18 mouse cellular contexts compared by ENCODE assay signal in the genomic region with DNA sequence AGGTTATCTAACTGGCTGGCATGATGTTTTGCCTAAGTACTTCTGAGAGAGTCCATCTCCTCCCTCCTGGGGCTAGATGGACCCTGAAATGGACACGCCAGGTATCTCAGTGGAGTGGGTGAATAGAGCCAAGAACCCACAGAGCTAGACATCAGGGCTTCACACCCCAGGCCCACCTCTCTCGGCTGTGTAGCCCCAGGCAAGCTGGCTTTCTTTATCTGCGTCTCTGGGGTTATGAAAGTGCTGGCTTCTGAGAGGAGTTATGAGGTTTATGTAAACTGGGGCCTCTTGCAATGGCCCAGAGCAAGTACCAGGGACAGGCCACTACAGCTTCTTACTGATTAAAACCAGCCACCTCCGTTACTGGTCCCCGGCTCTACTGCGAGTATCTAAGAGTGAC. TPM values are rescaled to one million over a fixed set of nuclear protein-coding genes. Genes with fewer than 3 reads are reported as not detected.
A peak's percentile ranks its signal among the peaks of the same experiment; 100 is the strongest.
DNase-seq lines count a peak whose midpoint lies in the region; ATAC-seq and TF ChIP-seq lines count a peak whose summit lies in the region.
"Had no signal": no experiment of that assay in that cellular context is flagged by ENCODE, and none has a peak within 500 bp of the region (broad histone marks: within the 10 kb centered on the region; RNA-seq: fewer than 3 reads in every experiment).

No protein-coding gene starts in this region.

- 72% methylated on average over 6 of the region's 6 CpGs for WGBS in heart, embryonic 10.5 days
- 70% methylated on average over 6 of the region's 6 CpGs for WGBS in liver, embryonic 12.5 days (ENCODE audit: insufficient replicate concordance)
- 69% methylated on average over 6 of the region's 6 CpGs for WGBS in liver, postnatal 0 days (ENCODE audit: insufficient replicate concordance)
- 29% methylated on average over 6 of the region's 6 CpGs for WGBS in limb, embryonic 13.5 days

- no peaks in the 10 kb centered on the region for H3K36me3 ChIP-seq in heart, embryonic 10.5 days
- no peaks in the 10 kb centered on the region for H3K36me3 ChIP-seq in liver, embryonic 12.5 days
- H3K36me3 ChIP-seq in liver, postnatal 0 days (replicated peaks; ENCODE audit: insufficient read depth, low read length) = no peaks in the 10 kb centered on the region
- H3K36me3 ChIP-seq in limb, embryonic 13.5 days = no peaks in the 10 kb centered on the region
- H3K36me3 ChIP-seq: limb, embryonic 12.5 days had no signal

- H3K27me3 ChIP-seq in heart, embryonic 10.5 days (ENCODE audit: insufficient read depth, poor library complexity, severe bottlenecking) = peaks cover 7% of the 10 kb centered on the region; the same call in 1 of the 2 replicates
- peaks cover 7% of the 10 kb centered on the region for H3K27me3 ChIP-seq in liver, embryonic 12.5 days (replicated peaks)
- H3K27me3 ChIP-seq in liver, postnatal 0 days (ENCODE audit: insufficient read depth, low read length) = no peaks in the 10 kb centered on the region
- no peaks in the 10 kb centered on the region; the same call in 1 of the 2 replicates for H3K27me3 ChIP-seq in limb, embryonic 13.5 days
- H3K27me3 ChIP-seq: limb, embryonic 12.5 days had no signal

- DNase-seq in heart, adult 11 months = peak; percentile 92
- no peak for DNase-seq in heart, embryonic 10.5 days (ENCODE audit: low spot score)
- DNase-seq in liver, postnatal 0 days = no peak
- no peak for DNase-seq in thymus, postnatal 25 days
- DNase-seq: kidney, adult 2 months; lung, adult 18-20 months; lung, postnatal 10 days; thymus, postnatal 14 days had no signal

- no peak for TF ChIP-seq CTCF in liver, postnatal 0 days (IDR thresholded peaks at IDR 0.05; ENCODE audit: low read depth)

- ATAC-seq in liver, embryonic 12.5 days = no peak
- ATAC-seq in liver, postnatal 0 days = no peak
- no peak for ATAC-seq in limb, embryonic 13.5 days (ENCODE audit: low FRiP score, low read depth)
- ATAC-seq in megakaryocyte progenitor cell, adult 5-6 weeks (replicated peaks; ENCODE audit: poor library complexity) = no peak
- ATAC-seq: forebrain, embryonic 16.5 days had no signal

- no peaks in the 10 kb centered on the region for H3K9me3 ChIP-seq in heart, embryonic 10.5 days
- no peaks in the 10 kb centered on the region for H3K9me3 ChIP-seq in liver, embryonic 12.5 days (replicated peaks)
- no peaks in the 10 kb centered on the region for H3K9me3 ChIP-seq in liver, postnatal 0 days (ENCODE audit: low read length)
- H3K9me3 ChIP-seq in limb, embryonic 13.5 days = no peaks in the 10 kb centered on the region
- H3K9me3 ChIP-seq: limb, embryonic 12.5 days had no signal

- TF ChIP-seq EP300 in liver, postnatal 0 days (IDR thresholded peaks at IDR 0.05; ENCODE audit: low read depth) = no peak

- H3K4me2 ChIP-seq in liver, embryonic 12.5 days = no peak overlapping the region
- H3K4me2 ChIP-seq in liver, postnatal 0 days (ENCODE audit: low read depth, low read length) = no peak overlapping the region
- no peak overlapping the region for H3K4me2 ChIP-seq in limb, embryonic 13.5 days (replicated peaks)
- H3K4me2 ChIP-seq: hindbrain, embryonic 14.5 days; limb, embryonic 12.5 days; midbrain, embryonic 11.5 days had no signal

- H3K4me1 ChIP-seq in heart, embryonic 10.5 days = peaks cover 37% of the 10 kb centered on the region
- peaks cover 81% of the 10 kb centered on the region for H3K4me1 ChIP-seq in liver, embryonic 12.5 days
- peaks cover 16% of the 10 kb centered on the region for H3K4me1 ChIP-seq in liver, postnatal 0 days (ENCODE audit: insufficient read depth)
- H3K4me1 ChIP-seq in limb, embryonic 13.5 days = peaks cover 51% of the 10 kb centered on the region

- no peak overlapping the region for H3K4me3 ChIP-seq in heart, embryonic 10.5 days
- H3K4me3 ChIP-seq in liver, embryonic 12.5 days = no peak overlapping the region
- H3K4me3 ChIP-seq in liver, postnatal 0 days (ENCODE audit: low read depth, low read length) = no peak overlapping the region
- no peak overlapping the region for H3K4me3 ChIP-seq in limb, embryonic 13.5 days
- H3K4me3 ChIP-seq: limb, embryonic 12.5 days had no signal

- H3K27ac ChIP-seq in heart, embryonic 10.5 days = no peak overlapping the region
- H3K27ac ChIP-seq in liver, embryonic 12.5 days = no peak overlapping the region
- no peak overlapping the region for H3K27ac ChIP-seq in liver, postnatal 0 days (ENCODE audit: low read depth)
- H3K27ac ChIP-seq in limb, embryonic 13.5 days = no peak overlapping the region
- H3K27ac ChIP-seq: hindbrain, embryonic 14.5 days; kidney, postnatal 0 days; limb, embryonic 12.5 days had no signal

- peak overlapping the region; percentile 10; the same call in 1 of the 2 replicates for H3K9ac ChIP-seq in liver, embryonic 12.5 days
- H3K9ac ChIP-seq in liver, postnatal 0 days (replicated peaks) = no peak overlapping the region
- peak overlapping the region; percentile 13; the same call in 1 of the 2 replicates for H3K9ac ChIP-seq in limb, embryonic 13.5 days
- H3K9ac ChIP-seq: hindbrain, embryonic 14.5 days; limb, embryonic 12.5 days had no signal

RNA-seq across cellular contexts. Expression of a gene that starts 12.7 kb away (rescaled TPM):
- 0.05 and 0.10 TPM in 2 replicates for polyA plus RNA-seq in heart, embryonic 10.5 days (2016; fragmentation: Nextera tagmentation; extraction: Ambion mirVana)
- 0.13 TPM in 1 of 2 replicates, not detected in the other for polyA plus RNA-seq in liver, embryonic 12.5 days (2016; fragmentation: Nextera tagmentation; extraction: Ambion mirVana)
- 0.06 and 0.34 TPM in 2 replicates for polyA plus RNA-seq in liver, postnatal 0 days (2015; fragmentation: Nextera tagmentation; extraction: Ambion mirVana)
- polyA plus RNA-seq in limb, embryonic 13.5 days (2015; fragmentation: Nextera tagmentation; extraction: Ambion mirVana) = 0.38 and 0.55 TPM in 2 replicates
- not detected in 2 replicates for total RNA-seq in megakaryocyte progenitor cell, adult 5-6 weeks (2015)
- not detected in 2 replicates for total RNA-seq in megakaryocyte progenitor cell, adult 5-6 weeks (2017)
- polyA plus RNA-seq: forebrain, embryonic 16.5 days; intestine, embryonic 14.5 days; small intestine, adult 2 months had no signal

RNA-seq across cellular contexts. Expression of a gene that starts 21.2 kb away (rescaled TPM):
- 393 and 440 TPM in 2 replicates for polyA plus RNA-seq in heart, embryonic 10.5 days (2016; fragmentation: Nextera tagmentation; extraction: Ambion mirVana)
- polyA plus RNA-seq in liver, embryonic 12.5 days (2016; fragmentation: Nextera tagmentation; extraction: Ambion mirVana) = 254 and 262 TPM in 2 replicates
- polyA plus RNA-seq in liver, postnatal 0 days (2015; fragmentation: Nextera tagmentation; extraction: Ambion mirVana) = 101 and 107 TPM in 2 replicates
- polyA plus RNA-seq in limb, embryonic 13.5 days (2015; fragmentation: Nextera tagmentation; extraction: Ambion mirVana) = 329 and 338 TPM in 2 replicates
- 134 and 138 TPM in 2 replicates for total RNA-seq in megakaryocyte progenitor cell, adult 5-6 weeks (2015)
- total RNA-seq in megakaryocyte progenitor cell, adult 5-6 weeks (2017) = 154 and 170 TPM in 2 replicates

RNA-seq across cellular contexts. Expression of a gene that starts 49.4 kb away (rescaled TPM):
- 11.1 and 14.4 TPM in 2 replicates for polyA plus RNA-seq in heart, embryonic 10.5 days (2016; fragmentation: Nextera tagmentation; extraction: Ambion mirVana)
- 13.1 and 13.9 TPM in 2 replicates for polyA plus RNA-seq in liver, embryonic 12.5 days (2016; fragmentation: Nextera tagmentation; extraction: Ambion mirVana)
- 4.7 and 5.2 TPM in 2 replicates for polyA plus RNA-seq in liver, postnatal 0 days (2015; fragmentation: Nextera tagmentation; extraction: Ambion mirVana)
- polyA plus RNA-seq in limb, embryonic 13.5 days (2015; fragmentation: Nextera tagmentation; extraction: Ambion mirVana) = 18.6 and 18.8 TPM in 2 replicates
- total RNA-seq in megakaryocyte progenitor cell, adult 5-6 weeks (2015) = 12.1 and 13.0 TPM in 2 replicates
- 21.4 and 21.8 TPM in 2 replicates for total RNA-seq in megakaryocyte progenitor cell, adult 5-6 weeks (2017)
